Mouse (Mus musculus) cerebellum, postnatal 14 days (tissue): ENCODE data around the gene Cep128.
A peak's percentile ranks its signal among the peaks of the same experiment; 100 is the strongest.
"Not testable (repeated sequence)": the region's sequence is repeated elsewhere in the genome, so short reads cannot be mapped to it uniquely, and the experiment has no call there.

Source experiments
- DNase-seq, 2 experiments: peaks; one replicate each; pipeline ENCODE4 v3.0.0; 2021; ENCODE audit warnings: mixed read lengths in 2 of 2

Cep128 gene

GRCm38 (mm10) chr12:91059704-91060318, 324.4 kb downstream of the Cep128 start:
- DNase-seq: no peak

DNA sequence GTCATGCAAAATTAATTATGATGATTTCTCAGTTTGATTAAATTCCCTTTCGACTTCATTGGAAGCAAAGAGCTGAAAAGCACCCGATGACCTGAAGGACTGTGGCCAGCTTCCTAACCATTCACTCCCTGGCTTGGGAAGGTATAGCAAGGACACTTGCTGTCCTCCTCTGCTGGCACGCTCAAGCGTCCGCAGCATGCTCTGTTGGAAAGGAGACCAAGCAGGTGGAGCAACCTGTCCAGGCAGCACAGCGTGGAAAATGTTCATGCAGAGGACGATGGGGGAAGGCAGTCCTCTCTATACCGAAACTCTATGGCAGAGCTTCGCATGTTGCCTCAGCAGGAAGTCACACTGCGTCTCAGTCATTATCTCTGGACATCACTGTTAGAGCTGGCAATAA, 327.3 kb downstream of the Cep128 start:
- DNase-seq: peak; percentile 61 to 82

- DNase-seq: peak in 1 of 2 experiments; percentile 42
These were observed 331.9 kb downstream of the Cep128 start for GRCm38 (mm10) chr12:91052301-91052700.

GRCm38 (mm10) chr12:91050593-91051325, 333.4 kb downstream of the Cep128 start:
- DNase-seq: peak; percentile 85 to 89

- DNase-seq: no peak
These were observed 342.8 kb downstream of the Cep128 start for GRCm38 (mm10) chr12:91041363-91041762.

DNA sequence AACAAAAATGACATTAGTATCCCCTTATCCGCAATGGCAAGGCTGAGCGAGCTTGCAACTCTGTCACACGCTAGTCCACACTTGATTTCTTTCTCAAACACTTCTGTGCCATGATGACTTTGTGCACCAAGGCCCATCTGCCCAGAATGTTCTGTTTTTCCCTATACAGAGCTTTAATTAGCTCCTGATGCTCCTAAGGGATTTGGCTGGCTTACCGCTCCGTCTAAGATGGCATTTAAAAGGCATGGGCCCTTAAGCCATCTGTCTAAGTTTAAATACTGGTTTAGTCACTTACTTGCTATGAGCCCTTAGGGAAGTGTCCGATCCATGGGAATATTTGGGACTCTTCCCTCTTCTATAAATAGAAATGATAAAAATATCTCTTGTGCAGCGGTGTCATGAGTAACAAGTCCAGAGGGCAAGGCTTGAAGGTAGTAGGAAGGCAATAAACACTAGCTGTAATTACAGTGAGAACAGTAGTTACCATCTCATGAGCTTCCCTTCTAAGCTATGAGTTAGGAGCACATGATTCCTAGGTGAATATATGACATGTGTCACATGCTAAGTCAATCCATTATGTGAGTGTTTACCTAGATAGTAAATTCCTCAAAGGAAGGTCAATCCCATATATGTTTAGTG, 343.8 kb downstream of the Cep128 start:
- DNase-seq: no peak

DNA sequence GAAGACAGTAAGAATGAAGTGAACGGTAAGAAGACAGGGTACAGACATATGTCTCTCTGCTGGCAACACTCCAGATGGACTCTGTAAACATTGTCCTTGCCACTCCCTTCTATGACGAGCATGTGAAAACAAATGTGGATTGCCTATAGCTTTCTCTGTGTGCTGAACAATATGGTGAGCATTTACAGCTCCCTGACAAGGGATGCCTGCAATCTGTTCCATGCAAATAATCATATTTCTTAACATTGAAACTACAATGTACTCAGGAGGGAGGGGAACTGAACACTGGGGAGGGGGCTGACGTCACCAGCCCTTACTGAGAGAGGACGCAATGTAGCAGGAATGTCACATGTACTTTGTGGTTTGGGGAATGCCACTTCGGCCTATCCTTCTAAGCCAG, 355.1 kb downstream of the Cep128 start:
- no peak for DNase-seq

GRCm38 (mm10) chr12:91027681-91028080, 356.5 kb downstream of the Cep128 start:
- no peak for DNase-seq

- DNase-seq: no peak
These were observed 357.1 kb downstream of the Cep128 start for GRCm38 (mm10) chr12:91027100-91027499.

GRCm38 (mm10) chr12:91015075-91015474, 369.1 kb downstream of the Cep128 start:
- DNase-seq: no peak

DNA sequence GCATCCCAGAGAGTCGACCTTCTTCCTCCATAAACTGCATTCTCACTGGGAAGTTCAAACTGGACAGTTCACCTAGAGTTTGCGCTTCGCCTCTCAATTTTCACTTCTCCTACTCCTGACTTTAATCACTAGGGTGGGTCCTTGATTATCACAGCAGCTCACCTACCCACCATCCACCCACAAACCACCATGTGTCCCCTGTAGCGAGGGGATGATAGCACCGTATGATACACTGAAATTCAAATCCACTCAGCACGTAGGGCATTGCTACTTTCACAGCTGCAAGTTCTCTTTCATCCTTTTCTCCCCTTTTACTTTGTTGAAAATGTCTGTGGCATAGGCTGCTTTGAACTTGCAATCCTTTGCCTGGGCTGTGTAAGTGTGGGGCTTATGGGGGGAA, 371.2 kb downstream of the Cep128 start:
- no peak for DNase-seq

DNA sequence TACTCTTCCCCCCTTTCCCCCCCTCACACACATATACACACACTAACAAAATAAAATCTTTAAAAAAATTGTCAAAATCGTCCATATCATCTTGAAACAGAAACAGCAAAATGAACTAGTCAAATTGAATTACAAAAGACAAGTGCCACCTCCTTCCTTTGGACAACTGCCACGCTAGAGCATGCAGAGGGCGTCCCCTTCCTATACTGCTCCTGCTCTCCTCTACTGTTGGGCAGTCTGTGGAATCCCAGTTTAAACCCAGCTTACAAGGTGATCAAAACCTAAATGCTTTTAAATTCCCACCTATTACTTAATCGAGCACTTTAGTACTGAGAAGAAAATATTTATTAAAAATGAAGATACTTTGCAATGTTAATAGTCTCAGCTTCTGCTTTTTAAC, 372.0 kb downstream of the Cep128 start:
- DNase-seq: no peak

DNA sequence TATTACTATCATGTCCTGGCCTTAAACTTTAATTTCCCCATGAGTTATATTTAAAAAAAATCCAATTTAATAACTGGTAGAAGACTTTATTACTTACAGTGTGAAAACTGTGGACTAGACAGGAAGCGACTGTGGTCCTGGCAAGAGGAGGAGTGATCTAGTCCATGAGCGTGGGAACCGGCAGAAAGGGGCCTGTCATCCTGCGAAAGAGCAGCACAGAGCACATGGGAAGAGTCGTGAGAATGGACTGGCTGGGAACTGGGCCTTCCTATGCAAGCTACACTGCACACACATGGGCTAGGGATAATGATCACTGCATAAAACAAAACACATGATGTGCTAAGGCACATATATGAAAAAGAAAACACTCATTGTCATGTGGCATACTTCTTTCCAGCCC, 375.5 kb downstream of the Cep128 start:
- DNase-seq: no peak

GRCm38 (mm10) chr12:91008170-91008569, 376.0 kb downstream of the Cep128 start:
- DNase-seq: no peak

DNA sequence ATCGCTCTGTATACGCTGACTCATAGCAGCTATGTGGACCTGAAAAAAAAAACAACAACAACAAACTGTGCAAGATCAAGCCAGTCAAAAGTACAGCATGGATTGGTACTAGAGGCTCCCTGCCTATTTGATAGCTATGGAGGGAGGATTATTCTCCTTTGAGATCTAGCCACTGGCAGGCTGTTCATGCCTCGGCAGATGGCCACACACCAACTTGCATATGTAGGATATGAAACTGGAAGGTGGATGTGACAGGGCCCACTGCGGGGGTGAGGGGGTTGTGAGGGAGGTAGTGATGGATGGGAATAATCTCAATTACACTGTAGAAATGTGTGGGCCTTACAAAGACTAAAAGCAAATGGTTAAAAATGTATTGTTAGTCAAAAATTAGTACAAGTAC, 386.7 kb downstream of the Cep128 start:
- DNase-seq: peak; percentile 49 to 60

DNA sequence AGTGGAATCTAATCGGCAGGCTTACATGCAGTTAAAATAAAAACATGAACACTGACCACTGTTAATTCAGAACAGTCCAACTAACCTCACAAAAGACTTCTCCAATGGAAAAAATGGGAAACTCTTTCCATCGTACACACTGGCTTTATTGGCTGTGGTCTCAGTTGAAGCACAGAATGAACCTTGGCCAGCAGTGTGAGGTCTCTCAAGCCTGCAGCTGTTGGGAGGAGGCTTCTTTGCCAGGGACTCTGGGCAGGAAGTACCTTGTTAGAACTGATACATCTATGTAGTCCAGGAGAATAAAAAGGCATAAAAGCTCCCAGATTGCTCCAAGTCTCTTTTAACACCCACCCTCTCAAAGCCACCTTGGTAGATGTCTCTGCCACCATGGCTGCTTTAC, 390.9 kb downstream of the Cep128 start:
- no peak for DNase-seq

GRCm38 (mm10) chr12:90987782-90988181, 396.4 kb downstream of the Cep128 start:
- DNase-seq: no peak

- no peak for DNase-seq
These were observed 396.9 kb downstream of the Cep128 start for GRCm38 (mm10) chr12:90987259-90987658.

- no peak for DNase-seq
These were observed 402.2 kb downstream of the Cep128 start for GRCm38 (mm10) chr12:90982018-90982417.

DNA sequence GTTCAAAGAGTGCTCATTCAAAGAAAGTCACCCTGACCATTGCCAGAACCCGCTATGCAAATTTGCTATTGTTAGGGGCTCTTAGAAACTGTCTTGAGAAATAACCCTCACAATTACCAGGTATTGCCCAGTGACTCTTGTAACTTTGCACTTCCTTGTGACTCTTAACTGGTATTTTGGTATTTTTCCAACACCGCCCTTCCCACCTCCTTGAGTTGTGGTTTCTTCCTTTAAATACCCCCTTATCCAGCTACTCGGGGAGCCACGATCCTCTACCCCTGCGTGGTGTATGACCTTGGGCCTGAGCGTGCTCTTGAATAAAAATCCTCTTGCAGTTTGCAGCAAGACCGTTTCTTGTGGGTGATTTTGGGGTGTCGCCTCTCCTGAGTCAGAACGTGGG, 407.8 kb downstream of the Cep128 start:
- not testable (repeated sequence) for DNase-seq

DNA sequence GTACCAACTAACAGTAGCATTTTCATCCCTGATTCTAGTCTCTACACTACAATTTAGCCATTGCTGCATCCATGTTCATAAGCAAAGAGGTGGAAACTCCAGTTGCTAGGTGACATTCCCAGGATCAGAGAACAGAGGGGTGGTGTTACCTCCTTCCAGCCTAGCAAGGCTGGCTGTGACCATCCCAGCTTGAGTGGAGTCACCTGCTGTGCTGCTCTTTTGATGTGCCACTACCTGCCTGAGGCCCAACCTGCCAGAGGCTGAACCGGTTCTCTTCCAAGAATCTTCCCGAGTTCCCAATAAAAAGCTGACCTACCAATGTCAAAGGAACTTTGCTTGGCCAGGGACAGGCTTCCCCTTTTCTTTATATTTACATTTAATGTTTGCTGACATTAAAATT, 408.8 kb downstream of the Cep128 start:
- no peak for DNase-seq

DNA sequence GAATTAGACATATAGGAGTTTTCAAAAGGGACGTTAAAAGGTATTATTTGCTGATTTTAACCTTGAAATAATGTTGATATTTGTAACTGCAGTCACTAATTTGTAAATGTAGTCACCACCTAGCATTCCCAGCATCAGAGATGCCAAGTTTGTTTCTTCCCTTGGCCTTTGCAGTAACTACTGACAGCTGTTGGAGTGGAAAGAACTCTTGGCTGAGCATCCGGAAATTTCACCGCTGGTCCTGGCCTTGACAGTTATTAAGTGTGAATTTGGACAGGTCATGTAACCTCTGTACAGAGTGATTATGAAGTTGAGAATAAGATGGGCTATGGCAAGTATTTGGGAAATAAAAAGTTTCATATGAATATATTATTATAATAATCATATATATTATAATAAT, 413.1 kb downstream of the Cep128 start:
- no peak for DNase-seq

GRCm38 (mm10) chr12:90961386-90962017, 422.7 kb downstream of the Cep128 start:
- DNase-seq: peak; percentile 52 to 79
